Mouse (Mus musculus) heart, embryonic 12.5 days (tissue): ENCODE data around the gene Grasp. TPM values are rescaled to one million over a fixed set of nuclear protein-coding genes. Genes with fewer than 3 reads are reported as not detected.

Experiments used
- ATAC-seq: fragments of 200-750 bp; cut with Nextera tagmentation; 2 replicates; pipeline ENCODE4 v1.8.0; 2017; ENCODE audit warnings: moderate TSS enrichment, moderate library complexity; ENCODE audit not compliant: insufficient number of reproducible peaks, low FRiP score
- H3K27ac ChIP-seq: fragments of 300-500 bp; sonication (generic); 2 replicates; pipeline ENCODE4 v1.5.1; 2016; ENCODE audit warnings: mild to moderate bottlenecking, moderate library complexity; ENCODE audit not compliant: poor library complexity, severe bottlenecking
- H3K27me3 ChIP-seq: fragments of 300-500 bp; sonication (generic); replicated peaks from 2 replicates; pipeline ENCODE4 v1.6.1; 2016; ENCODE audit warnings: mild to moderate bottlenecking, moderate library complexity
- H3K36me3 ChIP-seq: fragments of 300-500 bp; sonication (generic); 2 replicates; pipeline ENCODE4 v1.6.1; 2016; ENCODE audit warnings: mild to moderate bottlenecking, moderate library complexity
- H3K4me1 ChIP-seq: fragments of 300-500 bp; sonication (generic); replicated peaks from 2 replicates; pipeline ENCODE4 v1.6.1; 2016; ENCODE audit warnings: mild to moderate bottlenecking
- H3K4me2 ChIP-seq: fragments of 300-500 bp; sonication (generic); 2 replicates; pipeline ENCODE4 v1.6.1; 2016; ENCODE audit warnings: mild to moderate bottlenecking, moderate library complexity
- H3K4me3 ChIP-seq: fragments of 300-500 bp; sonication (generic); 2 replicates; pipeline ENCODE4 v1.5.1; 2016; ENCODE audit warnings: mild to moderate bottlenecking
- H3K9ac ChIP-seq: fragments of 300-500 bp; sonication (generic); 2 replicates; pipeline ENCODE4 v1.6.1; 2016; ENCODE audit warnings: mild to moderate bottlenecking, moderate library complexity
- H3K9me3 ChIP-seq: fragments of 300-500 bp; sonication (generic); replicated peaks from 2 replicates; pipeline ENCODE4 v1.6.1; 2016; ENCODE audit warnings: mild to moderate bottlenecking, moderate library complexity
- WGBS: fragments of 180-500 bp; shearing (Covaris S2); methylation state at CpG from one replicate; pipeline ENCODE4 v1.1.7; 2016; 5-methylcytosine and 5-hydroxymethylcytosine counted together
- polyA plus RNA-seq: library from polyadenylated mRNA; unstranded; fragments of >200 nt; fragmentation: Nextera tagmentation; extraction: Ambion mirVana; gene quantifications from 2 replicates; pipeline ENCODE4 v1.2.1, GENCODE M21; 2016

Gene Grasp
- polyA plus RNA-seq, 1 experiment from 2014 or later = 6.6 TPM

- Histone ChIP-seq H3K27me3 (no peaks in the 10 kb centered on the region), H3K9me3 (no peaks in the 10 kb centered on the region), H3K36me3 (peaks cover 47% of the 10 kb centered on the region), H3K4me2 (no peak overlapping the region), H3K4me1 (peaks cover 48% of the 10 kb centered on the region), H3K27ac (no peak overlapping the region), H3K4me3 (no peak overlapping the region), H3K9ac (no peak overlapping the region)
- ATAC-seq = no peak
- 76% methylated on average over 16 of the region's 16 CpGs for WGBS
Observed at GRCm38 (mm10) chr15:101194951-101195823, 28.8 kb upstream of the Grasp start.

- H3K27ac ChIP-seq = no peak overlapping the region
- no peak overlapping the region for H3K4me3 ChIP-seq
- WGBS = 89% methylated on average over 8 of the region's 8 CpGs
- peaks cover 6% of the 10 kb centered on the region; the same call in 1 of the 2 replicates for H3K9me3 ChIP-seq
- H3K27me3 ChIP-seq = no peaks in the 10 kb centered on the region
- H3K36me3 ChIP-seq = peaks cover 58% of the 10 kb centered on the region
- H3K4me1 ChIP-seq = peaks cover 38% of the 10 kb centered on the region
- no peak overlapping the region for H3K9ac ChIP-seq
- H3K4me2 ChIP-seq = no peak overlapping the region
- ATAC-seq = no peak
Observed at GRCm38 (mm10) chr15:101196079-101196795, 27.8 kb upstream of the Grasp start.

DNA sequence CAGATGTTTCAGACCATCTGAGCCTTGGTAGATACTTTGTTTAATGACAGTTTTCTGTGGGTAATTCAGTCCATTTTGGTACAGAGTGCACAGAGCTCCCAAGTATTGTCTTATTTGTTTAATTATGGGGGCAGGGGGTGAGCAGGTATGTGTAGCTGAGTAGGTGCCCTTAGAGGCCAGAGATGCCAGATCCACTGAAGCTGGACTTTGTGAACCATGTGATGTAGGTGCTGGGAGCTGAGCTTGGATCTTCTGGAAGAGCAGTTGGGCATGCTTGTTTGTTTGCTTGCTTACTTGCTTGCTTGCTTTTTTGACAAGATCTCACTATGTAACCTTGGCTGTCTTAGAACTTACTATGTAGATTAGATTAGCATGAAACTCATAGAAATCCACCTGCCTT, 27.0 kb upstream of the Grasp start:
- Histone ChIP-seq H3K9ac (no peak overlapping the region), H3K36me3 (peaks cover 65% of the 10 kb centered on the region), H3K4me2 (no peak overlapping the region), H3K4me3 (no peak overlapping the region), H3K4me1 (peaks cover 31% of the 10 kb centered on the region), H3K27ac (no peak overlapping the region), H3K27me3 (no peaks in the 10 kb centered on the region), H3K9me3 (peaks cover 6% of the 10 kb centered on the region; the same call in 1 of the 2 replicates)
- ATAC-seq = no peak

DNA sequence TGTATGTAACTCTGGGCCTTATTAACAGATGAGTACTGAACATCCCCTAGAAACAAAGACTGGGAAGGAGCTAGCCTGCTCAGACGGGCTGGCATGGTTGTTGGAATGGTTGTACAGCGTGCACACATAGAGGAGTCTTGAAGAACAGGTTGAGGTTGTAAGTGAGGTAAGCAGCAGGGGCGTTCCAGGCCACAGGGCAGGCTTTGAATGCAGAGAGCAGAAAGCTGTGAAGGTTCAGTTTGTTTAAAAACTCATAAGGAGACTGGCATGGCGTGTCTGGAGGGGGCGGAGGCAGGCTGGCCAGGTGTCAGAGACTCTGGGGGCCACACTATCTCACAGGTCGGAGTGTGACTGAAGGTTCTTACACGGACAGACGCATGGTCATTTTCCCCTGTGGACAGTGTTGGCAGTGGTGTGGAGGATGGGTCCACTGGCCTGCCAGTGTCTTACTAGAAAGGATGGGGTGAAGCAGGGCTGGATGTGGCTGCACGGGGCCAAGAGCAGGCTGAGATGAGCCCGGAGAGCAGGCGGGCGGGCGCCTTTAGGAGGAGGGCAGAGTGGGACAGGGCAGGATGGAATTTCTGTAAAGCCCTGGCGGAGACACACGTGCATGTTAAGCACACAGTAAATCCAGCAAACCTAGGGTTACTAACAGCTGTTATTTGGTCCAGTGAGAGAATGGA, 26.4 kb upstream of the Grasp start:
- Histone ChIP-seq H3K9ac (no peak overlapping the region), H3K9me3 (peaks cover 6% of the 10 kb centered on the region; the same call in 1 of the 2 replicates), H3K4me3 (no peak overlapping the region), H3K36me3 (peaks cover 72% of the 10 kb centered on the region), H3K4me2 (no peak overlapping the region), H3K27me3 (no peaks in the 10 kb centered on the region), H3K4me1 (peaks cover 24% of the 10 kb centered on the region), H3K27ac (no peak overlapping the region)
- 87% methylated on average over 15 of the region's 15 CpGs for WGBS
- no peak for ATAC-seq

- H3K4me2 ChIP-seq = no peak overlapping the region
- peaks cover 18% of the 10 kb centered on the region for H3K4me1 ChIP-seq
- peaks cover 6% of the 10 kb centered on the region; the same call in 1 of the 2 replicates for H3K9me3 ChIP-seq
- H3K36me3 ChIP-seq = peaks cover 78% of the 10 kb centered on the region
- H3K9ac ChIP-seq = no peak overlapping the region
- no peaks in the 10 kb centered on the region for H3K27me3 ChIP-seq
- 28% methylated on average over 3 of the region's 3 CpGs for WGBS
- no peak overlapping the region for H3K4me3 ChIP-seq
- ATAC-seq = peak; percentile 73
- no peak overlapping the region for H3K27ac ChIP-seq
Observed at GRCm38 (mm10) chr15:101198218-101198617, 25.8 kb upstream of the Grasp start.

- Histone ChIP-seq H3K4me1 (peaks cover 12% of the 10 kb centered on the region), H3K4me3 (no peak overlapping the region), H3K36me3 (peaks cover 83% of the 10 kb centered on the region), H3K9me3 (peaks cover 6% of the 10 kb centered on the region; the same call in 1 of the 2 replicates), H3K4me2 (no peak overlapping the region), H3K27me3 (no peaks in the 10 kb centered on the region), H3K27ac (no peak overlapping the region), H3K9ac (no peak overlapping the region)
- 86% methylated on average over 14 of the region's 14 CpGs for WGBS
- ATAC-seq = no peak
Observed at GRCm38 (mm10) chr15:101198850-101199249, 25.1 kb upstream of the Grasp start.

GRCm38 (mm10) chr15:101200777-101201295, 23.2 kb upstream of the Grasp start:
- Histone ChIP-seq H3K36me3 (peaks cover 79% of the 10 kb centered on the region), H3K9ac (no peak overlapping the region), H3K27me3 (no peaks in the 10 kb centered on the region), H3K4me3 (no peak overlapping the region), H3K4me2 (no peak overlapping the region), H3K9me3 (peaks cover 6% of the 10 kb centered on the region; the same call in 1 of the 2 replicates), H3K4me1 (no peaks in the 10 kb centered on the region), H3K27ac (no peak overlapping the region)
- WGBS = 96% methylated on average over 9 of the region's 9 CpGs
- no peak for ATAC-seq

GRCm38 (mm10) chr15:101201414-101201813, 22.6 kb upstream of the Grasp start:
- no peak overlapping the region for H3K9ac ChIP-seq
- H3K9me3 ChIP-seq = peaks cover 6% of the 10 kb centered on the region; the same call in 1 of the 2 replicates
- no peak overlapping the region for H3K27ac ChIP-seq
- no peak overlapping the region for H3K4me3 ChIP-seq
- H3K4me1 ChIP-seq = no peaks in the 10 kb centered on the region
- H3K27me3 ChIP-seq = no peaks in the 10 kb centered on the region
- peaks cover 79% of the 10 kb centered on the region for H3K36me3 ChIP-seq
- WGBS = 95% methylated on average over 3 of the region's 3 CpGs
- no peak overlapping the region for H3K4me2 ChIP-seq
- no peak for ATAC-seq

DNA sequence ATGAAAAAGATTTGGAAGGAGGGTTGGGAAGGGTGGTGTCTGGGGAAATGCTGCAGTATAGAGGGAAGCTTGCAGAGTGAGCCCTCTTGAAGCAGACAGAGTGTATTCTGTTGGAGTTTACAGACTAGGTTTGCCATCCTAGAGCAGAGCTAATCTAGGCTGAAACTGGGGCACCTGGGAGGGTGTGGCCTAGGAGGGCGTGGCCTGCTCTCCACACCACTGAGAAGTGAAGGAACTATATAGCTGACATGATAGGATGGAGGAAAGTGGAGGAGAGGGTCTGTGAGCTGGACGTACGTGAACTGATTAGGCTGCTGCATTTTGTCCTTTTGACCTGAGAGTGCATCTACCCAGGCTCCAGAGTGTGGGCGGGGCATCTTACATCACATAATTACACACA, 20.3 kb upstream of the Grasp start:
- H3K4me2 ChIP-seq = no peak overlapping the region
- WGBS = 65% methylated on average over 4 of the region's 4 CpGs
- ATAC-seq = no peak

GRCm38 (mm10) chr15:101204781-101205180, 19.2 kb upstream of the Grasp start:
- no peaks in the 10 kb centered on the region for H3K4me1 ChIP-seq
- H3K4me2 ChIP-seq = no peak overlapping the region
- no peak overlapping the region for H3K27ac ChIP-seq
- H3K27me3 ChIP-seq = no peaks in the 10 kb centered on the region
- WGBS = 73% methylated on average over 7 of the region's 7 CpGs
- peaks cover 89% of the 10 kb centered on the region for H3K36me3 ChIP-seq
- H3K4me3 ChIP-seq = no peak overlapping the region
- H3K9ac ChIP-seq = no peak overlapping the region
- H3K9me3 ChIP-seq = peaks cover 6% of the 10 kb centered on the region; the same call in 1 of the 2 replicates
- ATAC-seq = no peak

More for the DNA sequence above, 20.3 kb upstream of the Grasp start:
- H3K27me3 ChIP-seq = no peaks in the 10 kb centered on the region
- H3K4me1 ChIP-seq = no peaks in the 10 kb centered on the region
- no peak overlapping the region for H3K27ac ChIP-seq
- H3K9me3 ChIP-seq = peaks cover 6% of the 10 kb centered on the region; the same call in 1 of the 2 replicates
- no peak overlapping the region for H3K9ac ChIP-seq
- peaks cover 88% of the 10 kb centered on the region for H3K36me3 ChIP-seq
- H3K4me3 ChIP-seq = no peak overlapping the region
